Mouse (Mus musculus): ENCODE measurements around the gene Wnt8b.
A peak's percentile ranks its signal among the peaks of the same experiment; 100 is the strongest.
"Not testable (repeated sequence)": the region's sequence is repeated elsewhere in the genome, so short reads cannot be mapped to it uniquely, and the experiment has no call there.

Gene Wnt8b

DNA sequence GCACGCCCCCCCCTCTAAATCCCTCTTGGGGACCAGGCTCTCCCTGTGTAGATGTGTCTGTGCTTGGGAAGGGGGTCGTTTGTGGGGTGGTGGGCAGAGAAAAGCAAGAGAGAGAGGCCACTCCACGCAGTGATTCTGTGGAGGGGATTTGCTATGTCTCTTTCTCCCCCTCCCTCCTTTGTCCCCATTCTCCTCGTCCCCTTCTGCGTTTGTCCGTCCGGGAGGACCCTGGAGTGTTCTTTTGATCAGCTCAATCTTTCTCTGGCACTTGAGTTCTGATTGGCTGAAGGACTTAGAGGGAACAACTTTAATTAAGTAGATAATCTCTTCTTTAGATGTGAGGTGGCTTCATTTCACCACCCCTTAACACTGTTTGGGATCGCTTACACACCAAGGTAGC is at the start of gene Wnt8b:
Wnt8b (plus strand) TSS at position 345 of the 400 bp plus-strand sequence.
- no peak for DNase-seq (ENCODE audit: low read depth, low spot score)

DNA sequence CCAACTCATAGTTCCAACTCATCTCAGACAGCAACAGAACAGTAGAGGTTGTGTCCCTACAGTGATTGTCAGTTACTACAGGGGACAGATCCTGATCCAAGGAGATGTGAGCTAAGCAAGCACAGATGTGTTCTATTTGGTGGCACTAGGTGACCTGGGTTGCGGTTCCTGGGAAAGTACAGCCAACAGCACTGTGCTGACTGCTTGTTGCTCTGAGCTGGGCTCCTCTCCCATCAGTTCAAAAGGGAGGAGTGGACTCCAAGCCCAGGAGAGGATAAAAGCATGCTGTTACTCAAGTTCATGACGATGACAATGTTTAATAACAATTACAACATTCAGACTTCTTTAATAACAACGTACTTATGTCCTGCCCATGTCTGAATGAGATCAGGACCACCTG is 47.5 kb upstream of the Wnt8b start:
- DNase-seq (ENCODE audit: low read depth, low spot score), result no peak

GRCm38 (mm10) chr19:44447927-44448326 is 45.3 kb upstream of the Wnt8b start:
- DNase-seq (ENCODE audit: low read depth, low spot score), result no peak

GRCm38 (mm10) chr19:44454862-44455261 is 38.4 kb upstream of the Wnt8b start:
- DNase-seq (ENCODE audit: low read depth, low spot score), result no peak

DNA sequence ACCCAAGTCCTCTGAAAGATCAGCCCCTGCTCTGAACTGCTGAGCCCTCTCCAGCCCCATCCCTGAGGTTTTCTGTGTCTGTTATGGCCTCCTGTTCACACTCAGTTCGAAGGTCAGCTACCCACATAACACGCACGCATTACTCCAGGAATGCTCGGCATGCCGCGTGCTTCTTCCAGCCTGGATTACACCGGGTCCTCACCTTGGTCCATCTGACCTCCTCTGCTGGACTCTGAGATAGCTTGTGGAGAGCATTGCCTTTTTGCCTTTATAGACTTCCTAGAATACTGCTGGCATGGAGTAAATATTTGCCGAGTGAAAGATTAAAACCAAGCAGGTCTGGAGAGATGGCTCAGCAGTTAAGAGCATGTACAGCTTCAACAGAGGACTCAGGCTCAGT is 37.9 kb upstream of the Wnt8b start:
- DNase-seq (ENCODE audit: low read depth, low spot score), result no peak

GRCm38 (mm10) chr19:44457359-44458055 is 35.8 kb upstream of the Wnt8b start:
- no peak for DNase-seq (ENCODE audit: low read depth, low spot score)

DNA sequence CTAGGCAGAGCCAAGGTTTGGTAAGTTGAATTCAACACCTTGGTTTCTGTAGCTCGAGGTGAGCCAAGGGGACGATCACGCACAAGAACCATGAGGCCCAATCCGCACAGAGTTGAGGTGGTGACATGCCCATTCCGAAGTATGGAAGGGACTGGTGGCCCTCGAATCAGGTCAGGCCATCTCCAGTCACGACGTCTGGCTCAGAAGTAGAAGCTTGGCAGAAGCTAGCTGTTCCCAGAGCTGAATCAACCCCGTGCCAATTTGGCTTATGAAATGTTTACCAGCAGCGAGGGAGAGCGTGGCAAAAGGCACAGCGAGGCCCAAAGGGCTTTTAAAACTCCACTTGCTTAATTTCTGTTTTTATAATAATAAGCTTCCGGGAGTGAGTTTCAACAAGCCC is 34.6 kb upstream of the Wnt8b start:
- DNase-seq (ENCODE audit: low read depth, low spot score), result no peak

- no peak for DNase-seq (ENCODE audit: low read depth, low spot score)
Observed at GRCm38 (mm10) chr19:44460441-44460840, 32.8 kb upstream of the Wnt8b start.

GRCm38 (mm10) chr19:44461500-44461899 is 31.8 kb upstream of the Wnt8b start:
- DNase-seq (ENCODE audit: low read depth, low spot score), result no peak

- DNase-seq (ENCODE audit: low read depth, low spot score), result no peak
Observed at GRCm38 (mm10) chr19:44462141-44462540, 31.1 kb upstream of the Wnt8b start.

- not testable (repeated sequence) for DNase-seq (ENCODE audit: low read depth, low spot score)
Observed at GRCm38 (mm10) chr19:44465960-44466525, 27.2 kb upstream of the Wnt8b start.

DNA sequence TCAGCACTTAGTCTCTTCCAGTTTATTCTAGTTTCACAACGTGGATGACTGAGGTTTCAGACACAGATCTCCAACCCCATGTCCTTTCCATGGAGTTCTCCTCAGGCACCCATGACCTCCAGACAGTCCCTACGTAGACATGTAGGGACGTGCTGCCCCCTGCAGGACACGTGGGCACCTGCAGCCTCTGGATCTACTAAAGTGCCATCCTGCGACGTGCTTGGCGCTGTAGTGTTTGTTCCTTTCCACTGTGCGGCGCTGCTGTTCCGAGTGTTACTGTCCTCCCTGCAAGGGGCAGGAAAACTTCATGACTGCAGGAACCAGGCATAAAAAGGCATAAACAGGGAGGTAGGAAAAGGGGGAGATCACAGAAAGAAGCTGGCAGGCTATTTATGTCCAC is 19.1 kb upstream of the Wnt8b start:
- DNase-seq (ENCODE audit: low read depth, low spot score), result peak; percentile 93

DNA sequence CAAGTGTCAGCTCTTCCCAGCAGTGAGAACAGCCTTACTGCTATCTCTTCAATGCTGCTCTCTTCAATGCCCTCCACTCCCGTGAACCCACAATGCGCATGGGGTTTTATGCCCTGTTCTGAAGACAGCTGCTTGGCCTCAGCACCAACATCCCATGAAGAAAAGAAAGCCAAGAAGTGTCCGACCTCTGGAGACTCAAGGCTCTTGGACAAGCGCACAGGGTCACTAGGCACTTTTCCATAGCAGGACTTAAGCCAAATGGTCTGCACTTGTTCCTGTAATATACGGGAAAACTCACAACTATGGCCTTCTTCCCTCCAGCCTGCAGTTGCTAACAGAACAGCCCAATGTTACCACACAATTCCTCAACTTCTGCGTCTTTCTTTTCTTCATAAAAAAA is 18.0 kb upstream of the Wnt8b start:
- no peak for DNase-seq (ENCODE audit: low read depth, low spot score)

DNA sequence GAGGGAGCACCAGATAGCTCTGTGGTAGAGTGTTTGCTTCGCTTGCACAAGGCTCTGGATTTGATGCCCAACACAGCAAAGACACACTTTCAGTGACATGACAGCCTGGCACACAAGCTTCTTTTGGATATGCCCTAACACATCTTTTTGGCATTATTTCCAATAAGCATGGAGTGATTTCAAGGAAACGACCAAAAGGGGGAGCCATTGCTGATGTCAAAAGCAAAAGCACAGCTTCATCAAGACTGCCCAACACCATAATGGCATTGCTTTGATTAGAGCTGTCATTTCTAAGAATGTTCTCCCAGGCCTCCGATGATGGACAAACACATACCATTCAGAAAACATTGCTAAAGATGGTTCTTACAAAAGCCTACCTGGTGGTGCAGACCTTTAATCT is 16.7 kb upstream of the Wnt8b start:
- DNase-seq (ENCODE audit: low read depth, low spot score), result peak; percentile 41

DNA sequence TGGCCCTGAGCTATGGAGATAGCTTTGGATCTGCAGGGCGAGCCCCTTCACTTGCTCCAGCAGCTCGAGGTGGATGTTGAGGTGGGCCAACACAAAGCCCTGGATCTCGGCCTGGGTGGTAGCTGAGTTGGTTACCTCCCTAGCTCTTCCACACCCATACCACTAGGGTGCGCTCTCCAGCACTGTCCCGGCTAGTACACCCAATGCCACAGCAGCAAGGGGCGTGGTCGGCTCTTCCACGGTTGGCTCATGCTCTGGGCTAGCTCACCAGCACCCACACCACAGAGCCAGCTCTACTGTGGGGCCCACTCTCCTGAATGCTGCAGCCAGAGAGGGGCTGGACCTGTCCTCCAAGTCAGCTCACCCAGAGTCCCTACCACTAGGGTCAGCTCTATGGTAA is 6.0 kb upstream of the Wnt8b start:
- DNase-seq (ENCODE audit: low read depth, low spot score), result peak; percentile 92

DNA sequence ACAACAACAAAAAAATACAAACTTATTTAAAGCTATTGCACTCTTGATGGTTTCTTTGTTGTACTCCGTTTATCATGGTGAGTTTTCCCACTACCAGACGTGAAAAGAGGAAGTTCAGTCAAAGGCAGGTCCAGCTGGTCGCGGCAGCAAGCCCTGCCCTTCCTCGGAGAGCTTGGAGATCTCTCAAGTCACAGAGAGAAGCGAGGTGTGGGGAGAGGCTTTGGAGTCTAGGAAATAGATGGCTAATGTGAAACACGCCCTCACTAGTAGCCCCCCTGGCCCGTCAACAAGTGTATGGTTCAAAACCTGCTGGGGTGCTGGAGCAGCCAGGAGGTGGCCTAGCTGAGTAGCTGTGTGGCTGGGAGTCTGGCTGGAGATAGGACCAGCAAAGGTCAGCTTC is 3.2 kb downstream of the Wnt8b start:
- no peak for DNase-seq (ENCODE audit: low read depth, low spot score)

DNA sequence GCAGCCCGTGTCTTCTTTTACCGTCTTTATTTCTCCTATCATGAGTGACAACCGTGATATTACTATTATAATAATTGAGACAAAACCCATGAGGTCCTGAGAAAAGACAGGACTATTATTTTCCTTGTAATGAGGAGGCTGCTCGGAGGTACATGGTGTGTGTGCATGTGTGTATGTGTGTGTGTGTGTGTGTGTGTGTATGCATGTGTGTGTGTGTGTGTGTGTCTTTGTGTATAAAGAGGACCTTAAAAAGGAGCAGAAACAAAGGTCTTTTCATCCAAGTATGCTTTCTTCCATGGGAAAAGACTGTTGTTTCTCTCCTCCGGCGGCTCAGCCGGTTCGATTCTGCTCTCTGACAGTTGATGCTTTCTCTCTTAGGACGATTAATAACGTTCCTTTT is 3.7 kb downstream of the Wnt8b start:
- DNase-seq (ENCODE audit: low read depth, low spot score), result no peak

GRCm38 (mm10) chr19:44498936-44499335 is 5.7 kb downstream of the Wnt8b start:
- DNase-seq (ENCODE audit: low read depth, low spot score), result no peak

GRCm38 (mm10) chr19:44500240-44500639 is 7.0 kb downstream of the Wnt8b start:
- no peak for DNase-seq (ENCODE audit: low read depth, low spot score)

GRCm38 (mm10) chr19:44501925-44502324 is 8.7 kb downstream of the Wnt8b start:
- DNase-seq (ENCODE audit: low read depth, low spot score), result no peak

- DNase-seq (ENCODE audit: low read depth, low spot score), result no peak
Observed at GRCm38 (mm10) chr19:44502741-44503140, 9.5 kb downstream of the Wnt8b start.

GRCm38 (mm10) chr19:44510534-44511175 is 17.4 kb downstream of the Wnt8b start:
- DNase-seq (ENCODE audit: low read depth, low spot score), result no peak

Measured in ES-CJ7 (cell line).